Comparison of ENCODE assay signal across 10 mouse cellular contexts in genomic region chr17:32027666-32028065, GRCm38 (mm10). TPM values are rescaled to one million over a fixed set of nuclear protein-coding genes. Genes with fewer than 3 reads are reported as not detected.
A peak's percentile ranks its signal among the peaks of the same experiment; 100 is the strongest.
DNase-seq lines count a peak whose midpoint lies in the region; ATAC-seq lines count a peak whose summit lies in the region.
"Had no signal": no experiment of that assay in that cellular context is flagged by ENCODE, and none has a peak within 500 bp of the region (broad histone marks: within the 10 kb centered on the region; RNA-seq: fewer than 3 reads in every experiment).

No protein-coding gene starts in this region.

- ATAC-seq in hindbrain, embryonic 14.5 days (ENCODE audit: low FRiP score): peak; percentile 27; the same call in 1 of the 2 replicates

- no peak overlapping the region for H3K9ac ChIP-seq in hindbrain, embryonic 14.5 days
- H3K9ac ChIP-seq: liver, embryonic 15.5 days had no signal

- 31% methylated on average over 3 of the region's 3 CpGs for WGBS in hindbrain, embryonic 14.5 days

- H3K27ac ChIP-seq in hindbrain, embryonic 14.5 days: no peak overlapping the region
- H3K27ac ChIP-seq: liver, embryonic 15.5 days had no signal

- no peak overlapping the region for H3K4me3 ChIP-seq in hindbrain, embryonic 14.5 days (replicated peaks; ENCODE audit: low read length)
- H3K4me3 ChIP-seq: erythroblast, embryonic 14.5 days; liver, embryonic 15.5 days had no signal

- DNase-seq in kidney, adult 9 months: peak; percentile 57
- DNase-seq in kidney, postnatal 10 days: no peak
- DNase-seq in CD4-positive helper T cell, adult 2 months (ENCODE audit: low read depth, low spot score): peak; percentile 57
- DNase-seq in NIH3T3 (ENCODE audit: low read depth): peak; percentile 80
- peak; percentile 71 for DNase-seq in hindbrain, embryonic 14.5 days (ENCODE audit: low spot score)
- no peak for DNase-seq in ovary, postnatal 36 days (ENCODE audit: low spot score)
- no peak for DNase-seq in urinary bladder, postnatal 36 days (ENCODE audit: low spot score in 2 of 2)
- no peak for DNase-seq in thymus, postnatal 14 days

- H3K36me3 ChIP-seq in hindbrain, embryonic 14.5 days (replicated peaks; ENCODE audit: control insufficient read depth, insufficient read depth): no peaks in the 10 kb centered on the region
- H3K36me3 ChIP-seq: liver, embryonic 15.5 days had no signal

- H3K4me1 ChIP-seq in hindbrain, embryonic 14.5 days (replicated peaks; ENCODE audit: control insufficient read depth, insufficient read depth, low read length): no peaks in the 10 kb centered on the region

- no peaks in the 10 kb centered on the region for H3K9me3 ChIP-seq in hindbrain, embryonic 14.5 days (ENCODE audit: control insufficient read depth, low read length)
- H3K9me3 ChIP-seq: liver, embryonic 15.5 days had no signal

- no peaks in the 10 kb centered on the region for H3K27me3 ChIP-seq in hindbrain, embryonic 14.5 days (ENCODE audit: control insufficient read depth, insufficient read depth, low read length)
- H3K27me3 ChIP-seq: liver, embryonic 15.5 days had no signal

- H3K4me2 ChIP-seq in hindbrain, embryonic 14.5 days (replicated peaks): no peak overlapping the region
- H3K4me2 ChIP-seq: liver, embryonic 15.5 days had no signal

RNA-seq across cellular contexts. Expression of gene Rrp1b, which starts 8.2 kb away (rescaled TPM):
- polyA plus RNA-seq in hindbrain, embryonic 14.5 days (2014; fragmentation: Nextera tagmentation; extraction: Ambion mirVana): 27.7 and 29.1 TPM in 2 replicates

RNA-seq across cellular contexts. Expression of gene Hsf2bp, which starts 8.5 kb away (rescaled TPM):
- 0.59 and 0.82 TPM in 2 replicates for polyA plus RNA-seq in hindbrain, embryonic 14.5 days (2014; fragmentation: Nextera tagmentation; extraction: Ambion mirVana)
- polyA plus RNA-seq: erythroblast, embryonic 14.5 days had no signal

Comparison
In these comparisons a context has a peak if more than half of its experiments do, and no peak if none do; other contexts are left out.
1. DNase-seq: peak in kidney, adult 9 months (single experiment), CD4-positive helper T cell, adult 2 months (single experiment), NIH3T3 (single experiment) and hindbrain, embryonic 14.5 days (single experiment); none in kidney, postnatal 10 days (single experiment), ovary, postnatal 36 days (single experiment), urinary bladder, postnatal 36 days (0 of 2) and thymus, postnatal 14 days (single experiment).